In the genomic region with DNA sequence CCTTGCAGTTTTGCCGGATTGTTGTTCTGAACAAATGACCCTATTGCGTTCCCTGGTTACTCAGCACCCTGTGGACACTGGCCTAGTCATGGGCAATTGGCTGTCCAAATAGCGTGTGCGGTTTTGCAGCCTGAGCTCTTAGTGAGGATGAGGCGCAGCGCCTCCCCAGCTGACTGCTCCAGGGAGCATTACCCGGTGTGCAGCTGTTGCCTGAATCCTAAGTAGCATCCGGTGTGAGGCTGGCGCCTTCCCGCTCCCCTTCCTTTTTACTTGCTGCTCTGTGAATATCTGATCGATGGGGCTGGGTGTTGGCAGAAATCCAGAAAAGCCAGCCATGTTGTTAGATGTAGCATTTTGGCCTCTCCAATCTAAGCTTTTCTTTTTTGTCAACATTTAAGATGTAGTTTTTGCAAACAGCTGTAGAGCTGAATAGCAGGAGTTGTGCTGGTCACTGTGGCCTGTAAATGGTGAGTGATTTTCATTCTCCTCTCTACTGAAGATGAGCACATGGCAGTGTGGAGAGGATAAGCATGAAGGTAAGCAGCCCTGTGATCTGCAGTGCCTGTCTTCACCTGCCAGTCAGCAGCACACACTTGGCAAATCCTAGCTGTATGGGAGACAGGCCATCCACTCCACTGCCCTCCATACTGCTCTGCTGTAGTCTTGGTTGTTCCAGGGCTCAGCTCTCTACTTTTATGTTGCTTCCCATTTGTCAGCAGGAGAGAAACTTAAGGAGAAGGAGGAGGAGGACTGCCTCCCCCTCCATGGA, we compare ENCODE assay signal across 9 mouse cellular contexts.
DNase-seq lines count a peak whose midpoint lies in the region; ATAC-seq lines count a peak whose summit lies in the region.
"Had no signal": no experiment of that assay in that cellular context is flagged by ENCODE, and none has a peak within 500 bp of the region (broad histone marks: within the 10 kb centered on the region; RNA-seq: fewer than 3 reads in every experiment).

No protein-coding gene starts in this region.

- no peak overlapping the region for H3K4me2 ChIP-seq in lung, embryonic 16.5 days (ENCODE audit: low read depth, low read length)
- H3K4me2 ChIP-seq: embryonic facial prominence, embryonic 13.5 days had no signal

- no peak overlapping the region for H3K27ac ChIP-seq in lung, embryonic 16.5 days (ENCODE audit: low read length)
- H3K27ac ChIP-seq in hindbrain, embryonic 10.5 days = peak overlapping the region; percentile 69
- H3K27ac ChIP-seq: embryonic facial prominence, embryonic 13.5 days had no signal

- no peak overlapping the region for H3K4me3 ChIP-seq in lung, embryonic 16.5 days (ENCODE audit: low read length)
- H3K4me3 ChIP-seq in hindbrain, embryonic 10.5 days = no peak overlapping the region
- H3K4me3 ChIP-seq: embryonic facial prominence, embryonic 13.5 days had no signal

- WGBS in lung, embryonic 16.5 days = 52% methylated on average over 11 of the region's 11 CpGs
- 69% methylated on average over 11 of the region's 11 CpGs for WGBS in hindbrain, embryonic 10.5 days

- intact Hi-C loops in left cerebral cortex, postnatal 14 days (cut with DNase I) = no loop called here

- H3K4me1 ChIP-seq in lung, embryonic 16.5 days (replicated peaks; ENCODE audit: control insufficient read depth, insufficient read depth, low read length) = 0 out of 2 replicates have a peak, but pooled peaks cover 3% of the 10 kb centered on the region
- H3K4me1 ChIP-seq in hindbrain, embryonic 10.5 days (replicated peaks) = peaks cover 37% of the 10 kb centered on the region

- ATAC-seq in lung, embryonic 16.5 days (ENCODE audit: low read depth) = peak; percentile 74; the same call in 1 of the 2 replicates

- H3K9ac ChIP-seq in lung, embryonic 16.5 days (ENCODE audit: low read length) = no peak overlapping the region
- H3K9ac ChIP-seq: embryonic facial prominence, embryonic 13.5 days had no signal

- DNase-seq in adrenal gland, postnatal 10 days = peak; percentile 19
- DNase-seq in adrenal gland, adult 8-10 months = no peak
- no peak for DNase-seq in lung, postnatal 25 days (ENCODE audit: low spot score)
- DNase-seq in hindbrain, embryonic 10.5 days (ENCODE audit: low spot score) = peak; percentile 32
- DNase-seq in left cerebral cortex, postnatal 14 days (ENCODE audit: low spot score in 2 of 2) = peak; percentile 51 to 58
- DNase-seq in retina, postnatal 7 days (ENCODE audit: low read depth, low spot score) = peak; percentile 14
- no peak for DNase-seq in urinary bladder, postnatal 25 days (ENCODE audit: low spot score)

- H3K36me3 ChIP-seq in lung, embryonic 16.5 days (ENCODE audit: control insufficient read depth, insufficient read depth, low read length) = no peaks in the 10 kb centered on the region
- no peaks in the 10 kb centered on the region; the same call in 1 of the 2 replicates for H3K36me3 ChIP-seq in hindbrain, embryonic 10.5 days

- H3K9me3 ChIP-seq in lung, embryonic 16.5 days (ENCODE audit: control insufficient read depth, low read length) = no peaks in the 10 kb centered on the region
- H3K9me3 ChIP-seq in hindbrain, embryonic 10.5 days = no peaks in the 10 kb centered on the region
- H3K9me3 ChIP-seq: embryonic facial prominence, embryonic 13.5 days had no signal

- H3K27me3 ChIP-seq in lung, embryonic 16.5 days (ENCODE audit: control insufficient read depth, insufficient read depth, low read depth, low read length) = no peaks in the 10 kb centered on the region
- H3K27me3 ChIP-seq in hindbrain, embryonic 10.5 days (ENCODE audit: insufficient read depth, poor library complexity, severe bottlenecking) = no peaks in the 10 kb centered on the region
- H3K27me3 ChIP-seq: embryonic facial prominence, embryonic 13.5 days had no signal

Comparison
In these comparisons a context has a peak if more than half of its experiments do, and no peak if none do; other contexts are left out.
1. DNase-seq: peak in adrenal gland, postnatal 10 days (single experiment), hindbrain, embryonic 10.5 days (single experiment), left cerebral cortex, postnatal 14 days (2 of 2) and retina, postnatal 7 days (single experiment); none in adrenal gland, adult 8-10 months (single experiment), lung, postnatal 25 days (single experiment) and urinary bladder, postnatal 25 days (single experiment).